In the genomic region with DNA sequence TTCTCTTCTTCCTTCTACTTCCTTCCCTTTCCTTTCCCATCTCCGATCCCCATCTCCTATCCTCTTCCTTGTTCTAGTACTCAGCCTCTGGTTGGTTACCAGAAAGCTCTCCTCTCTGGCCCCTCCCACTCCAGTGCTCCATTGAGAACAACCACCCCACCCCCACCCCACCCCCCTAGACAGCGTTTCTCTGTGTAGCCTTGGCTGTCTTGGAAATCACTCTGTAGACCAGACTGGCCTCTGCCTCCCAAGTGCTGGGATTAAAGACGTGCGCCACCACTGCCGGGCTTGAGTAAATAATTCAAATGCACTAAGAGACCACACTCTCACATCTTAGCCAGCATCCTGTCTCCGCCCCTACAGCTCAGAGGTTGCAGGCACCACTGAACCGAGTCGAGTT, we compare ENCODE assay signal across 32 mouse cellular contexts. TPM values are rescaled to one million over a fixed set of nuclear protein-coding genes. Genes with fewer than 3 reads are reported as not detected.
DNase-seq lines count a peak whose midpoint lies in the region; ATAC-seq and TF ChIP-seq lines count a peak whose summit lies in the region.
"Had no signal": no experiment of that assay in that cellular context is flagged by ENCODE, and none has a peak within 500 bp of the region (broad histone marks: within the 10 kb centered on the region; RNA-seq: fewer than 3 reads in every experiment).

No protein-coding gene starts in this region.

- H3K9me3 ChIP-seq in kidney, embryonic 16.5 days (ENCODE audit: low read length) = no peaks in the 10 kb centered on the region
- no peaks in the 10 kb centered on the region for H3K9me3 ChIP-seq in kidney, embryonic 15.5 days (replicated peaks)
- H3K9me3 ChIP-seq in CH12.LX (replicated peaks; ENCODE audit: low read length) = no peaks in the 10 kb centered on the region
- H3K9me3 ChIP-seq in hindbrain, postnatal 0 days (ENCODE audit: low read length) = no peaks in the 10 kb centered on the region
- H3K9me3 ChIP-seq: embryonic facial prominence, embryonic 13.5 days; forebrain, embryonic 13.5 days; limb, embryonic 15.5 days; lung, embryonic 15.5 days had no signal

- H3K27ac ChIP-seq in kidney, embryonic 16.5 days (ENCODE audit: low read length) = no peak overlapping the region
- no peak overlapping the region for H3K27ac ChIP-seq in kidney, embryonic 15.5 days
- H3K27ac ChIP-seq in CH12.LX (ENCODE audit: insufficient read depth, low read depth) = no peak overlapping the region
- H3K27ac ChIP-seq in hindbrain, postnatal 0 days = no peak overlapping the region
- H3K27ac ChIP-seq: embryonic facial prominence, embryonic 13.5 days; forebrain, embryonic 13.5 days; limb, embryonic 15.5 days; liver, embryonic 14.5 days; lung, embryonic 15.5 days; stomach, postnatal 0 days had no signal

- DNase-seq in frontal cortex, postnatal 25 days (ENCODE audit: low spot score in 2 of 2) = no peak
- DNase-seq in CH12.LX (ENCODE audit: extremely low read depth) = peak; percentile 20
- peak; percentile 94 for DNase-seq in R1 (ENCODE audit: low read depth, low spot score)
- no peak for DNase-seq in hindbrain, postnatal 0 days (ENCODE audit: low spot score)
- DNase-seq: adrenal gland, postnatal 14 days; cerebellum, adult 8-10 months; cerebellum, postnatal 36 days; embryo, embryonic 11 days; gastrocnemius, postnatal 14 days; heart, adult 18-20 months; kidney, adult 11 months; kidney, postnatal 14 days; left cerebral cortex, postnatal 4 days; thymus, adult 2 months; thymus, postnatal 4 days had no signal

- dilution Hi-C loops in CH12.LX (cut with MboI; ENCODE audit: extremely low pct_ligation_motif_present, extremely low pct_unique_long_range_greater_than_20kb, low sequenced_read_pairs) = no loop called here

- H3K27me3 ChIP-seq in kidney, embryonic 16.5 days (ENCODE audit: insufficient read depth, low read length) = no peaks in the 10 kb centered on the region
- H3K27me3 ChIP-seq in kidney, embryonic 15.5 days = no peaks in the 10 kb centered on the region
- H3K27me3 ChIP-seq in CH12.LX (replicated peaks) = no peaks in the 10 kb centered on the region
- no peaks in the 10 kb centered on the region for H3K27me3 ChIP-seq in hindbrain, postnatal 0 days (ENCODE audit: insufficient read depth, low read length)
- H3K27me3 ChIP-seq: embryonic facial prominence, embryonic 13.5 days; forebrain, embryonic 13.5 days; limb, embryonic 15.5 days; lung, embryonic 15.5 days had no signal

- TF ChIP-seq EP300 in CH12.LX (IDR thresholded peaks at IDR 0.05; ENCODE audit: low read length) = no peak

- in situ Hi-C loops in CH12.LX (cut with MboI; ENCODE audit: low pct_ligation_motif_present, low pct_unique_long_range_greater_than_20kb, low sequenced_read_pairs) = loop anchor here (25.0 kb wide), 2 partner anchors 441 to 591 kb away; a partner anchor contains a TSS

- H3K9ac ChIP-seq in kidney, embryonic 16.5 days (replicated peaks; ENCODE audit: low read length) = no peak overlapping the region
- H3K9ac ChIP-seq in kidney, embryonic 15.5 days = no peak overlapping the region
- H3K9ac ChIP-seq in CH12.LX (ENCODE audit: insufficient read depth, low read depth) = no peak overlapping the region
- no peak overlapping the region for H3K9ac ChIP-seq in hindbrain, postnatal 0 days (replicated peaks; ENCODE audit: low read length)
- H3K9ac ChIP-seq: embryonic facial prominence, embryonic 13.5 days; forebrain, embryonic 13.5 days; limb, embryonic 15.5 days; liver, embryonic 14.5 days; lung, embryonic 15.5 days had no signal

- H3K4me1 ChIP-seq in kidney, embryonic 16.5 days (ENCODE audit: insufficient read depth, low read length) = no peaks in the 10 kb centered on the region
- H3K4me1 ChIP-seq in kidney, embryonic 15.5 days = no peaks in the 10 kb centered on the region
- H3K4me1 ChIP-seq in CH12.LX (ENCODE audit: control insufficient read depth in 1 of 2, insufficient read depth in 2 of 2) = peaks cover 4 to 8% of the 10 kb centered on the region in 2 experiments; a peak in 3 of 4 replicates
- H3K4me1 ChIP-seq in hindbrain, postnatal 0 days (ENCODE audit: insufficient read depth, low read length) = no peaks in the 10 kb centered on the region
- H3K4me1 ChIP-seq: embryonic facial prominence, embryonic 13.5 days; forebrain, embryonic 13.5 days; limb, embryonic 15.5 days; lung, embryonic 15.5 days had no signal

- H3K79me2 ChIP-seq in CH12.LX (replicated peaks; ENCODE audit: control insufficient read depth, extremely low read depth, insufficient read depth, poor library complexity, severe bottlenecking) = no peaks in the 10 kb centered on the region

- H3K4me3 ChIP-seq in kidney, embryonic 16.5 days (ENCODE audit: low read length) = no peak overlapping the region
- H3K4me3 ChIP-seq in kidney, embryonic 15.5 days (replicated peaks) = no peak overlapping the region
- no peak overlapping the region for H3K4me3 ChIP-seq in CH12.LX (replicated peaks in 1 of 3; ENCODE audit: low read depth in 2 of 3, low read length in 2 of 3, poor library complexity in 1 of 3)
- no peak overlapping the region for H3K4me3 ChIP-seq in hindbrain, postnatal 0 days (ENCODE audit: low read length)
- H3K4me3 ChIP-seq: embryonic facial prominence, embryonic 13.5 days; erythroblast, embryonic 14.5 days; forebrain, embryonic 13.5 days; limb, embryonic 15.5 days; lung, embryonic 15.5 days had no signal

- no peak for TF ChIP-seq CTCF in CH12.LX (conservative IDR thresholded peaks at IDR 0.05 in 1 of 2, IDR thresholded peaks at IDR 0.05 in 1 of 2; ENCODE audit: low read depth in 2 of 2, low read length in 2 of 2)
- TF ChIP-seq CTCF in hindbrain, postnatal 0 days (IDR thresholded peaks at IDR 0.05; ENCODE audit: low read depth) = no peak

- TF ChIP-seq RAD21 in CH12.LX (IDR thresholded peaks at IDR 0.05; ENCODE audit: low read depth, low read length) = no peak

- 45% methylated on average over 8 of the region's 8 CpGs for WGBS in kidney, embryonic 16.5 days
- 45% methylated on average over 8 of the region's 8 CpGs for WGBS in kidney, embryonic 15.5 days
- WGBS in hindbrain, postnatal 0 days = 53% methylated on average over 8 of the region's 8 CpGs

- 0 out of 2 replicates have a peak, but pooled peaks have one; percentile 10 for ATAC-seq in frontal cortex, adult (ENCODE audit: low TSS enrichment)
- ATAC-seq in kidney, embryonic 16.5 days (ENCODE audit: low FRiP score, low TSS enrichment) = 0 out of 2 replicates have a peak, but pooled peaks have one; percentile 31
- no peak for ATAC-seq in kidney, embryonic 15.5 days (replicated peaks; ENCODE audit: low FRiP score)
- ATAC-seq in hindbrain, postnatal 0 days = no peak
- ATAC-seq: forebrain, embryonic 13.5 days had no signal

- no peak overlapping the region for H3K4me2 ChIP-seq in kidney, embryonic 16.5 days (replicated peaks; ENCODE audit: low read depth, low read length)
- H3K4me2 ChIP-seq in kidney, embryonic 15.5 days = no peak overlapping the region
- H3K4me2 ChIP-seq in CH12.LX (ENCODE audit: insufficient read depth, low read depth, poor library complexity, severe bottlenecking) = peak overlapping the region; percentile 16; the same call in 1 of the 2 replicates
- H3K4me2 ChIP-seq in hindbrain, postnatal 0 days (ENCODE audit: low read depth, low read length) = no peak overlapping the region
- H3K4me2 ChIP-seq: embryonic facial prominence, embryonic 13.5 days; forebrain, embryonic 13.5 days; limb, embryonic 15.5 days; lung, embryonic 15.5 days; midbrain, embryonic 11.5 days had no signal

- TF ChIP-seq POLR2A in CH12.LX (IDR thresholded peaks at IDR 0.05; ENCODE audit: low read depth, low read length) = no peak

- H3K36me3 ChIP-seq in kidney, embryonic 16.5 days (ENCODE audit: insufficient read depth, low read length) = no peaks in the 10 kb centered on the region
- no peaks in the 10 kb centered on the region for H3K36me3 ChIP-seq in kidney, embryonic 15.5 days
- no peaks in the 10 kb centered on the region for H3K36me3 ChIP-seq in CH12.LX (replicated peaks in 1 of 2; ENCODE audit: control insufficient read depth in 1 of 2, insufficient read depth in 1 of 2, low read length in 1 of 2)
- no peaks in the 10 kb centered on the region for H3K36me3 ChIP-seq in hindbrain, postnatal 0 days (ENCODE audit: insufficient read depth, low read length)
- H3K36me3 ChIP-seq: embryonic facial prominence, embryonic 13.5 days; limb, embryonic 15.5 days; lung, embryonic 15.5 days had no signal

TF ChIP-seq in CH12.LX, 34 proteins besides CTCF, POLR2A, EP300 and RAD21:
- TF ChIP-seq TCF12 (IDR thresholded peaks at IDR 0.05; ENCODE audit: low read depth, low read length) (no peak), SMC3 (IDR thresholded peaks at IDR 0.05; ENCODE audit: low read depth, low read length) (no peak), ZMIZ1 (IDR thresholded peaks at IDR 0.05; ENCODE audit: low read depth, low read length) (no peak), MAX (IDR thresholded peaks at IDR 0.05; ENCODE audit: low read length) (no peak), ZNF384 (IDR thresholded peaks at IDR 0.05; ENCODE audit: low read depth, low read length) (no peak), ELF1 (IDR thresholded peaks at IDR 0.05; ENCODE audit: low read depth, low read length) (no peak), ZC3H11A (IDR thresholded peaks at IDR 0.05; ENCODE audit: low read depth, low read length) (no peak), SIN3A (IDR thresholded peaks at IDR 0.05; ENCODE audit: low read length) (no peak), NRF1 (IDR thresholded peaks at IDR 0.05; ENCODE audit: low read depth, low read length) (no peak), JUND (conservative IDR thresholded peaks at IDR 0.05; ENCODE audit: low read depth, low read length) (no peak), MYC (IDR thresholded peaks at IDR 0.05; ENCODE audit: low read depth, low read length) (no peak), BHLHE40 (IDR thresholded peaks at IDR 0.05; ENCODE audit: low read depth, low read length) (no peak), MAZ (IDR thresholded peaks at IDR 0.05; ENCODE audit: low read depth, low read length) (no peak)

RNA-seq across cellular contexts. Expression of a gene that starts 57.2 kb away (rescaled TPM):
- not detected in 2 replicates for polyA plus RNA-seq in kidney, embryonic 16.5 days (2015; fragmentation: Nextera tagmentation; extraction: Ambion mirVana)
- polyA plus RNA-seq in kidney, embryonic 15.5 days (2015; fragmentation: Nextera tagmentation; extraction: Ambion mirVana) = not detected in 2 replicates
- not detected in 2 replicates for total RNA-seq in CH12.LX (2012; rRNA removed)
- not detected in 2 replicates for total RNA-seq in CH12.LX (2014; rRNA removed)
- not detected in 2 replicates for polyA plus RNA-seq in CH12.LX (2012; ENCODE audit: insufficient read length, low read depth)
- total RNA-seq in hindbrain, postnatal 0 days (2014; rRNA removed) = not detected in 2 replicates
- polyA plus RNA-seq in hindbrain, postnatal 0 days (2015; fragmentation: Nextera tagmentation; extraction: Ambion mirVana) = not detected in 2 replicates
- total RNA-seq: layer of hippocampus, adult 18-20 months; layer of hippocampus, postnatal 14 days; left cerebral cortex, adult 8-10 months; left cerebral cortex, postnatal 4 days had no signal
- polyA plus RNA-seq: embryonic facial prominence, embryonic 13.5 days; erythroblast, embryonic 14.5 days; forebrain, embryonic 13.5 days; heart, postnatal 0 days; hindbrain, embryonic 11.5 days; limb, embryonic 15.5 days; liver, embryonic 14.5 days; lung, embryonic 15.5 days; midbrain, embryonic 11.5 days; small intestine, adult 2 months; stomach, postnatal 0 days had no signal

Comparison
In these comparisons a context has a peak if more than half of its experiments do, and no peak if none do; other contexts are left out.
1. ATAC-seq: peak in frontal cortex, adult (single experiment) and kidney, embryonic 16.5 days (single experiment); none in kidney, embryonic 15.5 days (single experiment) and hindbrain, postnatal 0 days (single experiment).
2. DNase-seq: peak in CH12.LX (single experiment) and R1 (single experiment); none in frontal cortex, postnatal 25 days (0 of 2) and hindbrain, postnatal 0 days (single experiment).